Mouse (Mus musculus): ENCODE measurements around the gene Kyat1. TPM values are rescaled to one million over a fixed set of nuclear protein-coding genes. Genes with fewer than 3 reads are reported as not detected.
"Not testable (repeated sequence)": the region's sequence is repeated elsewhere in the genome, so short reads cannot be mapped to it uniquely, and the experiment has no call there.

Gene Kyat1
- polyA plus RNA-seq, 1 experiment from 2014 or later: 22.0 TPM

- ATAC-seq (ENCODE audit: insufficient number of reproducible peaks, insufficient read depth, low FRiP score, low read depth): no peak
- no peaks in the 10 kb centered on the region for H3K27me3 ChIP-seq (ENCODE audit: control insufficient read depth, insufficient read depth, low read length)
- H3K4me3 ChIP-seq (ENCODE audit: control insufficient read depth in 1 of 2, insufficient read depth in 1 of 2, low read depth in 1 of 2, low read length in 2 of 2): no peak overlapping the region
- 68% methylated on average over 3 of the region's 3 CpGs for WGBS
- H3K9ac ChIP-seq (ENCODE audit: low read length): no peak overlapping the region
- H3K9me3 ChIP-seq (ENCODE audit: control insufficient read depth, low read length): peaks cover 6% of the 10 kb centered on the region; the same call in 1 of the 2 replicates
- no peaks in the 10 kb centered on the region for H3K4me1 ChIP-seq (ENCODE audit: control insufficient read depth in 2 of 2, insufficient read depth in 2 of 2, low read length in 2 of 2)
- H3K36me3 ChIP-seq (ENCODE audit: control insufficient read depth, insufficient read depth, low read length): 0 out of 2 replicates have a peak, but pooled peaks cover 9% of the 10 kb centered on the region
- no peak overlapping the region for H3K4me2 ChIP-seq (ENCODE audit: low read length)
- H3K27ac ChIP-seq (replicated peaks in 1 of 2; ENCODE audit: control insufficient read depth in 1 of 2, insufficient read depth in 1 of 2, low read depth in 2 of 2, low read length in 2 of 2): no peak overlapping the region
These were observed 21.9 kb downstream of the Kyat1 start for GRCm38 (mm10) chr2:30183721-30184120.

GRCm38 (mm10) chr2:30182424-30182823, 23.2 kb downstream of the Kyat1 start:
- Histone ChIP-seq H3K4me2 (ENCODE audit: low read length) (no peak overlapping the region), H3K27me3 (ENCODE audit: control insufficient read depth, insufficient read depth, low read length) (no peaks in the 10 kb centered on the region), H3K4me1 (ENCODE audit: control insufficient read depth in 2 of 2, insufficient read depth in 2 of 2, low read length in 2 of 2) (peaks cover 3% of the 10 kb centered on the region in 2 experiments; a peak in 2 of 4 replicates), H3K9me3 (ENCODE audit: control insufficient read depth, low read length) (peaks cover 6% of the 10 kb centered on the region; the same call in 1 of the 2 replicates), H3K36me3 (ENCODE audit: control insufficient read depth, insufficient read depth, low read length) (0 out of 2 replicates have a peak, but pooled peaks cover 9% of the 10 kb centered on the region), H3K27ac (replicated peaks in 1 of 2; ENCODE audit: control insufficient read depth in 1 of 2, insufficient read depth in 1 of 2, low read depth in 2 of 2, low read length in 2 of 2) (no peak overlapping the region), H3K9ac (ENCODE audit: low read length) (no peak overlapping the region), H3K4me3 (ENCODE audit: control insufficient read depth in 1 of 2, insufficient read depth in 1 of 2, low read depth in 1 of 2, low read length in 2 of 2) (no peak overlapping the region)
- ATAC-seq (ENCODE audit: insufficient number of reproducible peaks, insufficient read depth, low FRiP score, low read depth): no peak
- 87% methylated on average over 2 of the region's 2 CpGs for WGBS

- H3K4me3 ChIP-seq (ENCODE audit: control insufficient read depth in 1 of 2, insufficient read depth in 1 of 2, low read depth in 1 of 2, low read length in 2 of 2): peak overlapping the region; percentile 67 to 83
- WGBS: 45% methylated on average over 7 of the region's 7 CpGs
- not testable (repeated sequence) for ATAC-seq (ENCODE audit: insufficient number of reproducible peaks, insufficient read depth, low FRiP score, low read depth); H3K9me3 ChIP-seq (ENCODE audit: control insufficient read depth, low read length); H3K9ac ChIP-seq (ENCODE audit: low read length); H3K27ac ChIP-seq (replicated peaks in 1 of 2; ENCODE audit: control insufficient read depth in 1 of 2, insufficient read depth in 1 of 2, low read depth in 2 of 2, low read length in 2 of 2); H3K4me1 ChIP-seq (ENCODE audit: control insufficient read depth in 2 of 2, insufficient read depth in 2 of 2, low read length in 2 of 2); H3K27me3 ChIP-seq (ENCODE audit: control insufficient read depth, insufficient read depth, low read length)
- peaks cover 32% of the 10 kb centered on the region for H3K36me3 ChIP-seq (ENCODE audit: control insufficient read depth, insufficient read depth, low read length)
- H3K4me2 ChIP-seq (ENCODE audit: low read length): peak overlapping the region; percentile 88
These were observed 26.9 kb downstream of the Kyat1 start for GRCm38 (mm10) chr2:30178711-30179110.

GRCm38 (mm10) chr2:30177700-30178675, 27.7 kb downstream of the Kyat1 start, which contains the start of gene Spout1:
Gene Spout1 (minus strand): TSS chr2:30178459.
- H3K27ac ChIP-seq (replicated peaks in 1 of 2; ENCODE audit: control insufficient read depth in 1 of 2, insufficient read depth in 1 of 2, low read depth in 2 of 2, low read length in 2 of 2): no peak within 1 kb of the TSS
- peaks cover 40% of the 10 kb centered on the region for H3K36me3 ChIP-seq (ENCODE audit: control insufficient read depth, insufficient read depth, low read length)
- H3K9ac ChIP-seq (ENCODE audit: low read length): peak within 1 kb of the TSS; percentile 81
- peaks cover 5 to 7% of the 10 kb centered on the region in 2 experiments; a peak in 2 of 4 replicates for H3K4me1 ChIP-seq (ENCODE audit: control insufficient read depth in 2 of 2, insufficient read depth in 2 of 2, low read length in 2 of 2)
- WGBS: 3% methylated on average over 54 of the region's 54 CpGs
- H3K27me3 ChIP-seq (ENCODE audit: control insufficient read depth, insufficient read depth, low read length): no peaks in the 10 kb centered on the region
- peak within 1 kb of the TSS; percentile 67 to 83 for H3K4me3 ChIP-seq (ENCODE audit: control insufficient read depth in 1 of 2, insufficient read depth in 1 of 2, low read depth in 1 of 2, low read length in 2 of 2)
- peak; percentile 93 for ATAC-seq (ENCODE audit: insufficient number of reproducible peaks, insufficient read depth, low FRiP score, low read depth)
- H3K9me3 ChIP-seq (ENCODE audit: control insufficient read depth, low read length): no peaks in the 10 kb centered on the region
- peak within 1 kb of the TSS; percentile 88 for H3K4me2 ChIP-seq (ENCODE audit: low read length)

GRCm38 (mm10) chr2:30176561-30176960, 29.1 kb downstream of the Kyat1 start:
- Histone ChIP-seq H3K4me1 (ENCODE audit: control insufficient read depth in 2 of 2, insufficient read depth in 2 of 2, low read length in 2 of 2) (peaks cover 12% of the 10 kb centered on the region in 2 experiments; a peak in 2 of 4 replicates), H3K9me3 (ENCODE audit: control insufficient read depth, low read length) (no peaks in the 10 kb centered on the region), H3K36me3 (ENCODE audit: control insufficient read depth, insufficient read depth, low read length) (peaks cover 44% of the 10 kb centered on the region), H3K9ac (ENCODE audit: low read length) (no peak overlapping the region), H3K4me3 (ENCODE audit: control insufficient read depth in 1 of 2, insufficient read depth in 1 of 2, low read depth in 1 of 2, low read length in 2 of 2) (no peak overlapping the region), H3K27ac (replicated peaks in 1 of 2; ENCODE audit: control insufficient read depth in 1 of 2, insufficient read depth in 1 of 2, low read depth in 2 of 2, low read length in 2 of 2) (no peak overlapping the region), H3K4me2 (ENCODE audit: low read length) (no peak overlapping the region), H3K27me3 (ENCODE audit: control insufficient read depth, insufficient read depth, low read length) (no peaks in the 10 kb centered on the region)
- WGBS: 100% methylated on average over 2 of the region's 2 CpGs
- no peak for ATAC-seq (ENCODE audit: insufficient number of reproducible peaks, insufficient read depth, low FRiP score, low read depth)

GRCm38 (mm10) chr2:30175897-30176296, 29.8 kb downstream of the Kyat1 start:
- 73% methylated on average over 8 of the region's 8 CpGs for WGBS
- no peak for ATAC-seq (ENCODE audit: insufficient number of reproducible peaks, insufficient read depth, low FRiP score, low read depth)
- no peak overlapping the region for H3K27ac ChIP-seq (replicated peaks in 1 of 2; ENCODE audit: control insufficient read depth in 1 of 2, insufficient read depth in 1 of 2, low read depth in 2 of 2, low read length in 2 of 2)
- no peak overlapping the region for H3K4me3 ChIP-seq (ENCODE audit: control insufficient read depth in 1 of 2, insufficient read depth in 1 of 2, low read depth in 1 of 2, low read length in 2 of 2)
- H3K4me1 ChIP-seq (ENCODE audit: control insufficient read depth in 2 of 2, insufficient read depth in 2 of 2, low read length in 2 of 2): peaks cover 12% of the 10 kb centered on the region in 2 experiments; a peak in 2 of 4 replicates
- no peak overlapping the region for H3K9ac ChIP-seq (ENCODE audit: low read length)
- no peak overlapping the region for H3K4me2 ChIP-seq (ENCODE audit: low read length)
- no peaks in the 10 kb centered on the region for H3K27me3 ChIP-seq (ENCODE audit: control insufficient read depth, insufficient read depth, low read length)
- H3K36me3 ChIP-seq (ENCODE audit: control insufficient read depth, insufficient read depth, low read length): peaks cover 44% of the 10 kb centered on the region
- no peaks in the 10 kb centered on the region for H3K9me3 ChIP-seq (ENCODE audit: control insufficient read depth, low read length)

- peaks cover 12% of the 10 kb centered on the region in 2 experiments; a peak in 2 of 4 replicates for H3K4me1 ChIP-seq (ENCODE audit: control insufficient read depth in 2 of 2, insufficient read depth in 2 of 2, low read length in 2 of 2)
- H3K9ac ChIP-seq (ENCODE audit: low read length): no peak overlapping the region
- peaks cover 44% of the 10 kb centered on the region for H3K36me3 ChIP-seq (ENCODE audit: control insufficient read depth, insufficient read depth, low read length)
- H3K9me3 ChIP-seq (ENCODE audit: control insufficient read depth, low read length): no peaks in the 10 kb centered on the region
- 96% methylated on average over 20 of the region's 20 CpGs for WGBS
- H3K27me3 ChIP-seq (ENCODE audit: control insufficient read depth, insufficient read depth, low read length): no peaks in the 10 kb centered on the region
- H3K27ac ChIP-seq (replicated peaks in 1 of 2; ENCODE audit: control insufficient read depth in 1 of 2, insufficient read depth in 1 of 2, low read depth in 2 of 2, low read length in 2 of 2): no peak overlapping the region
- ATAC-seq (ENCODE audit: insufficient number of reproducible peaks, insufficient read depth, low FRiP score, low read depth): no peak
- H3K4me3 ChIP-seq (ENCODE audit: control insufficient read depth in 1 of 2, insufficient read depth in 1 of 2, low read depth in 1 of 2, low read length in 2 of 2): no peak overlapping the region
- no peak overlapping the region for H3K4me2 ChIP-seq (ENCODE audit: low read length)
These were observed 32.0 kb downstream of the Kyat1 start for GRCm38 (mm10) chr2:30173541-30174240.

Measured in heart, embryonic 14.5 days (tissue).